Mouse (Mus musculus) hindbrain, embryonic 10.5 days (tissue): Measurements from ENCODE around the gene Aqp7. TPM values are rescaled to one million over a fixed set of nuclear protein-coding genes. Genes with fewer than 3 reads are reported as not detected.
A peak's percentile ranks its signal among the peaks of the same experiment; 100 is the strongest.
"Not testable (repeated sequence)": the region's sequence is repeated elsewhere in the genome, so short reads cannot be mapped to it uniquely, and the experiment has no call there.

Experiments
- DNase-seq: peaks from one replicate; pipeline ENCODE4 v3.0.0-alpha.2; 2017; ENCODE audit warnings: low spot score
- H3K27ac ChIP-seq: fragments of 300-500 bp; sonication (generic); 2 replicates; pipeline ENCODE4 v1.5.1; 2016; ENCODE audit warnings: mild to moderate bottlenecking, moderate library complexity
- H3K27me3 ChIP-seq: fragments of 300-500 bp; sonication (generic); 2 replicates; pipeline ENCODE4 v1.6.1; 2016; ENCODE audit warnings: mild to moderate bottlenecking; ENCODE audit not compliant: poor library complexity, insufficient read depth, severe bottlenecking
- H3K36me3 ChIP-seq: fragments of 300-500 bp; sonication (generic); 2 replicates; pipeline ENCODE4 v1.6.1; 2016; ENCODE audit warnings: mild to moderate bottlenecking, moderate library complexity
- H3K4me1 ChIP-seq: fragments of 300-500 bp; sonication (generic); replicated peaks from 2 replicates; pipeline ENCODE4 v1.6.1; 2016; ENCODE audit warnings: mild to moderate bottlenecking
- H3K4me3 ChIP-seq: fragments of 300-500 bp; sonication (generic); 2 replicates; pipeline ENCODE4 v1.5.1; 2016; ENCODE audit warnings: mild to moderate bottlenecking, moderate library complexity
- H3K9me3 ChIP-seq: fragments of 300-500 bp; sonication (generic); 2 replicates; pipeline ENCODE4 v1.6.1; 2016; ENCODE audit warnings: mild to moderate bottlenecking, moderate library complexity
- WGBS: fragments of 180-500 bp; shearing (Covaris S2); methylation state at CpG from one replicate; pipeline ENCODE4 v1.1.7; 2016; 5-methylcytosine and 5-hydroxymethylcytosine counted together
- polyA plus RNA-seq: library from polyadenylated mRNA; unstranded; fragments of >200 nt; fragmentation: Nextera tagmentation; extraction: Ambion mirVana; gene quantifications from 2 replicates; pipeline ENCODE4 v1.2.1, GENCODE M21; 2016

Gene Aqp7
- 0.12 TPM in 1 of 2 replicates, not detected in the other for polyA plus RNA-seq

DNA sequence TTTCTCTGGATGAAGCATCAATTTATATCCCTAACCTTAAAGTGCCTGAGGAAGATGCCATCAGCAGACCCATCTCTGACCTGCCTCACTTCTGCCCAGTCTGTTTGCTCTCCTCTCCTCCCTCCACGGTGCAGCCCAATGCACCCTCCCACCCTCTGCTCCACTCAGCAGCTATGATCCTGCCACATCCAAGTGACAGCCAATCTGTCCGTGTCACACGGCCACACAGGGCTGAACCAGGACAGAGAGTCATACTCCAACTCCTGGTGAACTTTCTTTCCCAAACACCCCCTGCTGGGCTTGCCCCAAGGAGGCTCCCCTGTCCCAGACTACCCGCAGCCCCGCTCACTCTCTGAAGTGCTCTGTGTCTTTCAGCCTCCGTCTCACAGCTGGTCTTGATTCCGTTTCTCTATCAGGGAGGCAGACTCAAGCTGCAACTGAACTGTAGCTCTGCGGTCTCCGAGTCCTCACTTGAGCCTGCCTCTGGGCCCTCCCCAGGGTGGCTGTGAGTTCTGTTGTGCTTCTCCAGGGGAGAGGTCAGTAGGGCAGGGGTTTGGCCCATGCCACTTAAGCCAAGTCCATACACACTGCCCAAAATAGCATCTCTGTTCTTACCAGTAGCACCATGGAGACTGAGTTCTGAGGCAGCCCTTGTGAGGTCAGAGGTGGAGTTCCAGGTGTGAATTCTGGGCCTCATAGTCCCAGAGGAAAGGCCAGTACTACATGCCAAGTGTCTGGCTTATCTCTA, at the start of gene Aqp7:
Gene Aqp7, minus strand, starts transcription at position 616 of the 748 bp plus-strand sequence.
- no peaks in the 10 kb centered on the region for H3K27me3 ChIP-seq
- no peak for DNase-seq
- no peaks in the 10 kb centered on the region for H3K9me3 ChIP-seq
- 39% methylated on average over 9 of the region's 9 CpGs for WGBS
- peaks cover 9% of the 10 kb centered on the region for H3K4me1 ChIP-seq
- H3K4me3 ChIP-seq = no peak within 1 kb of the TSS
- H3K36me3 ChIP-seq = no peaks in the 10 kb centered on the region
- no peak within 1 kb of the TSS for H3K27ac ChIP-seq

DNA sequence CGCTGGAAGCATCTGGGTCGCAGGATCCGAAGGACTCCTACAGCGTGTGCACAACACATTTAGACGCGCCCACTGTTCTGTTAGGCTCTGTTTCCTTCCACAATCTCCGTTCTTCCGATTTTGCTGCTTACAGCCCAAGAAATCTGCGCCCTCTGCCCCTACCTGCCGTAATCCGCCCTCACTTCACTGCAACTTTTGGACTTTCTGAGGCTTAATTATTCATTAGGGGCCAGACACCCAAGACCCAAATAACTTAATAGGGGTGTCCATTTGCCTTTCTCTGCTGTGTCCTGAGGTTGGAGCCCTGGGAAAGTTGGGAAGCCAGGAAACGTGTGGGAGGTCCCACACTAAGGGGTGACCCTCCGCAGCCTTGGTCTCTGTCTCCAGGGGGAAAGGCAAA, 49.4 kb upstream of the Aqp7 start:
- Histone ChIP-seq H3K27me3 (peaks cover 52% of the 10 kb centered on the region), H3K4me1 (peaks cover 26% of the 10 kb centered on the region), H3K9me3 (no peaks in the 10 kb centered on the region), H3K4me3 (peak overlapping the region; percentile 58), H3K36me3 (no peaks in the 10 kb centered on the region), H3K27ac (no peak overlapping the region)
- no peak for DNase-seq
- WGBS = 42% methylated on average over 13 of the region's 13 CpGs

DNA sequence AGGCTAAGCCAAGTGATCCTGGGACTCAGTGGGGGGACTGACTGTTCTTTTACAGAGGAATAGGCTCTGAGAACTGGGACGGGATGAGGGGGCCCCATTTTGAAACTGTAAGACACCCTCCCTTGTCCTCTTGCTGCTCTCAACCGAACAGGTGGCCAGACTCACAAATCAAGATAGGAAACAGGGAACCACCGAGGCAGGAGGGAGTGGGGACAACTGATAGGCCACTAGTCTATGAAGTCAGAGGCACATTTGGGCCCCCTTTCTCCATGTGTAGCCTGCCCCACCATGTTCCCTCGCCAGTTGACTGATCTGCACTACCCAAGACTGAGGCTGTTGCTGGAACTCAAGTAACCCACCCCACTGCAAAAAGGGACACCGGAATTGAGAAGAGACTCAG, 48.9 kb upstream of the Aqp7 start:
- WGBS = 80% methylated on average over 5 of the region's 5 CpGs
- DNase-seq = no peak
- Histone ChIP-seq H3K36me3 (no peaks in the 10 kb centered on the region), H3K4me3 (peak overlapping the region; percentile 58; the same call in 1 of the 2 replicates), H3K4me1 (peaks cover 26% of the 10 kb centered on the region), H3K27me3 (peaks cover 52% of the 10 kb centered on the region), H3K9me3 (no peaks in the 10 kb centered on the region), H3K27ac (no peak overlapping the region)

DNA sequence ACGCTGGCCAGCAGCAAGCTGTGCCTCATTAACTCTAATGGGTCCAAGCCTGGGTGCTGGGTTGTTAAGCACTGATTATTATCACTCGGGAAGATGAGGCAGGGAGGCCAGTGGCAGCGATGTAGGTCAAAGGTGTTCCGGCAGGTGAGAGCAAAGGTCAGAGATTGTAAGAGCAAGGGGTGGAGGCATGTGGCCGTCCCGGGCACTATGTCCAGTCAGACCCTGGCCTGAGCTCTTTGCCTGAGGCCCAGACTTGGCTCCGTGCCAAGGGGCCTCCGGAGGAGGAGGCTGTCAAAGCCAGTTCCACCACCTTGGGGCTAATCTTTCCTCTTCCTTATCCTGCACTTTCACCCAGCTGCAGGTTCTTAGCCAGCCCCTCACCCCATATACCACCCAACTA, 48.2 kb upstream of the Aqp7 start:
- no peaks in the 10 kb centered on the region for H3K36me3 ChIP-seq
- no peaks in the 10 kb centered on the region for H3K9me3 ChIP-seq
- H3K27ac ChIP-seq = no peak overlapping the region
- peaks cover 29% of the 10 kb centered on the region for H3K4me1 ChIP-seq
- H3K4me3 ChIP-seq = no peak overlapping the region
- 77% methylated on average over 8 of the region's 8 CpGs for WGBS
- DNase-seq = no peak
- peaks cover 52% of the 10 kb centered on the region for H3K27me3 ChIP-seq

DNA sequence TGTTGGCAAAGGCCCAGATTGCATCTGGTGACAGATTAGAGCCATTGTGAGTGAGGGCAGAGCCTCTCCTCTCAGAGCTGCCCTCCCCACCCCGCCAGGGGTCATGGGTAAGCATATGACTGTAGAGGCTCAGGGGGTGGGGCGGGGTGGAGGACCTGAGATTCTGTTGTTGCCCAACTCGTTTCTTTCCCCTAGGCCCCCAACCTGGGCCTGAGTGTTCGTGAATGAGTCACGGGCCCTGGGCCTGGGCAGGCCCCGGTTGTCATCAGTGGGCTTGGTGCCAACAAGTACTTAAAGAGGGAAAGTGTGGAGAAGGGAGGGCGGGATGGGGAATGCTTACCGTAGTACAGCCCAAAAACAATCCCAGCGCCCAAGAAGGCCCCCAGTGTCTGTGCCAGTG, 46.4 kb upstream of the Aqp7 start:
- Histone ChIP-seq H3K4me1 (peaks cover 29% of the 10 kb centered on the region), H3K27me3 (peaks cover 47% of the 10 kb centered on the region), H3K4me3 (no peak overlapping the region), H3K36me3 (no peaks in the 10 kb centered on the region), H3K27ac (no peak overlapping the region), H3K9me3 (no peaks in the 10 kb centered on the region)
- no peak for DNase-seq
- WGBS = 82% methylated on average over 9 of the region's 9 CpGs

DNA sequence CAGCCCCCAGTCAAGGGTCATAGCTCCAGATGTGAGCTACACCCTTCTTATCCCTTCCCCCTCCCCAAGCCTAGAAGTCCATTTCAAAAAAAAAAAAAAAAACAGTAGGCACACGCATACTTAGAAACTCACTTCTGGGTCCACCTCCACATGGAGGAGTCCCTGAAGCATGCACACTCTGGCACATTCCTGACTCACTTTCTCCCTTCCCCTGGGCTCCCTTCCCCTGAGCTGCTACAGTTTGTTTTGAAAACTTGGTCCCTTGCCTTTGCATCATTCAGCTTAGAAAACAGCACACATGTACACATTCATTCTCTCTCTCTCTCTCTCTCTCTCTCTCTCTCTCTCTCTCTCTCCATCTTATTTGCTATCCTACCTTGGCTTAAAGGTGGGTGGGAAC, 45.0 kb upstream of the Aqp7 start:
- Histone ChIP-seq H3K27me3 (peaks cover 33% of the 10 kb centered on the region), H3K9me3 (no peaks in the 10 kb centered on the region), H3K4me3 (no peak overlapping the region), H3K36me3 (no peaks in the 10 kb centered on the region), H3K4me1 (peaks cover 20% of the 10 kb centered on the region), H3K27ac (no peak overlapping the region)
- 66% methylated on average over 1 of the region's 1 CpGs for WGBS
- no peak for DNase-seq

DNA sequence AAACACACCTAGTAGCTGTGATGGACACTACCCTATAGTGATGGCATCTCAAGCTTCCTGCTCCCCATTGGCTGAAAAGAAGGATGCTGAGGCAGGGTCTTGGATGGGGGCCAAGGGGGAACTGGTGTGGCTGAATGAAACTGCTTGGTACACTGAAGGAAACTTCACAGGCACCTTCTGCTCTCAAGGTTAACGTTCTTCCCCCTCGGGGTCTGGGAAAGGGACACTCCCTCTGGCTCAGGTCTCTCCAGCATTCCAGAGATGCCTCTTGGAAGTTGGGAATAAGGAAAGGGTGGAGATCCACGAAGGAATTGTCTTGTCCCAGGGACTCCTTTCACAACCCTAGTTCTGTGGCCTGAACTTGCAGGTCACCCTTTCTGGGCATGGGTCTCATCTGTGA, 43.5 kb upstream of the Aqp7 start:
- WGBS = 62% methylated on average over 3 of the region's 3 CpGs
- H3K36me3 ChIP-seq = no peaks in the 10 kb centered on the region

DNA sequence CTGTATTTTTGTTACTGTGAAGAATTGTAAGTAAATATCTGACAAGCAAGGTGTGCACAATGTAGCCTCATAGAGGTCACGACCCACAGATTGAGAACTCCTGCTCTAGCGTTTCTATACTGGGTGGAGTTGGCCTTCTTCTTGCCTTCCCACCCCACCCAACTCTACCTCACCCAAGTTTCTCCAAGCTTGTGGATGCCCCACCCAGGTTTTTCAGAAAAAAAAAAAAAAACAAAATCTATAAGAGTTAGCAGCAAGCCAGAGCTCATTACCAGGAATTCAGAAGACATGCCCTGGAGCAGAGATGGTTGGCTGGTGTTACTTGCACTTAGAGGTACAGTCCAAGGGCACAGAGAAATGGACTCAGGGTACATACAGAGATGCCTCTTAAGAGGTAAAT, 41.8 kb upstream of the Aqp7 start:
- DNase-seq = no peak
- Histone ChIP-seq H3K4me3 (no peak overlapping the region), H3K27me3 (0 out of 2 replicates have a peak, but pooled peaks cover 2% of the 10 kb centered on the region), H3K9me3 (no peaks in the 10 kb centered on the region), H3K4me1 (0 out of 2 replicates have a peak, but pooled peaks cover 3% of the 10 kb centered on the region), H3K36me3 (no peaks in the 10 kb centered on the region), H3K27ac (no peak overlapping the region)
- 82% methylated on average over 2 of the region's 2 CpGs for WGBS

More for the DNA sequence above, 43.5 kb upstream of the Aqp7 start:
- Histone ChIP-seq H3K27me3 (peaks cover 18% of the 10 kb centered on the region), H3K9me3 (no peaks in the 10 kb centered on the region), H3K4me1 (peaks cover 7% of the 10 kb centered on the region; the same call in 1 of the 2 replicates), H3K27ac (no peak overlapping the region), H3K4me3 (no peak overlapping the region)
- no peak for DNase-seq

DNA sequence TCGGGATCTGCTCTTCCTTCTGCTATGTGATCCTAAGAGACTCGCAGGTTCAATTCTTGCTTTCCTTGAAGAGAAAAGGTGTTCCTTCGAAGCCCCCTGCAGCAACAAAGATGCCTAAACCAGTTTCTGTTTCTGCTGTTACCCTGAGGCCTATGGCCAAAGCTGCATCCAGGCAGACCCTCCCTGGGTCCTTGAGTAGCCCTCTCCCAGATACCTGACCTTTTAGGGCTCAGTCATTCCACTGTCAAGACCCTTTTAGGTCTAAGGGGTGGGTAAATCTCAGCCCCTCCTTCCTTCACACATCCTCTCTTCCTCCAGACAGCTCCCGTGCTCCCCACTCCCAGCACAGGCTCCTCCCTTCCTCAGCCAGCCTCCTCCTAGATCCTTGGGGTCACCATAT, 41.2 kb upstream of the Aqp7 start:
- 85% methylated on average over 4 of the region's 4 CpGs for WGBS
- H3K27me3 ChIP-seq = no peaks in the 10 kb centered on the region
- H3K4me1 ChIP-seq = 0 out of 2 replicates have a peak, but pooled peaks cover 3% of the 10 kb centered on the region
- H3K9me3 ChIP-seq = no peaks in the 10 kb centered on the region
- no peak overlapping the region for H3K4me3 ChIP-seq
- H3K27ac ChIP-seq = no peak overlapping the region
- H3K36me3 ChIP-seq = no peaks in the 10 kb centered on the region
- no peak for DNase-seq

DNA sequence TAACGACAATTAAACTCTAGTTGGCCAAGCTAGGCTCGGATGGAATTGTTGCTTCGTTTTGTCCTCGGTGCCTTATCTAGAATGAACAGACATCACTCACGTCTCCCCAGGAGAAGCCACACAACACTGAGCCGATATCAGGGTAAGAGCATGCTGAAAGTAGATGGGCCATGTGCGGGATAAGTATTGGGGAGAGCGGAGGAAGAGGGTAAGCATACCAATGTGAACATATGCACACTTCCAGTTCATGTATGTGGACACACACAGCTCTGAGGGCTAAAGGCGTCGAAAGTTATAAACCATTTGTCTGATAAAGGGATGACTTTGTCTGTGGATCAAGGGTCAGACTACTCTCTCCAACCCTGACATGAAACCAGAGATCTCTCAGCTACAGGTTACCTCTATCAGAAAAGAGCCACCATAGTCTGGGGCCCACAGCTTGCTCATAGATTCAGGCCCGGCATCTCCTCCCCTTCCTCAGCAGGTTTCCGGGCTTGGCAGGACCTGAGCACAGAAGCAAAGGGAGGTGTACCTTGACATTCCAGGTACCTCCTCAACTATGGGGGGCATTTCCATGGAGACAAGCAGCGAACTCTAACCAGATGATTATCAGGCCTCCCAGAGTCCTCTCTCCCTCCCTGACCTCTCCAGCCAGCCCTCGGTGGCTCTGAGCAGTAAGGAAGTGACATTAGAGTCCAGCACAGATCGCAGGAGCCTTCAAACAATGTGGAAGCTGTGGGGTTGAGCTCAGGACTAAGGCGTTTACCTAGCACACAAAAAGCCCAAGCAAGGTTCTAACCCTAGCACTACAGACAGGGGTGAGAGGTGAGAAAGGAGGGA, 39.7 kb upstream of the Aqp7 start:
- 82% methylated on average over 16 of the region's 16 CpGs for WGBS
- H3K4me1 ChIP-seq = 0 out of 2 replicates have a peak, but pooled peaks cover 3% of the 10 kb centered on the region
- DNase-seq = no peak
- H3K27ac ChIP-seq = peak overlapping the region; percentile 6; the same call in 1 of the 2 replicates
- no peaks in the 10 kb centered on the region for H3K9me3 ChIP-seq
- no peaks in the 10 kb centered on the region for H3K36me3 ChIP-seq
- H3K27me3 ChIP-seq = no peaks in the 10 kb centered on the region
- H3K4me3 ChIP-seq = no peak overlapping the region

DNA sequence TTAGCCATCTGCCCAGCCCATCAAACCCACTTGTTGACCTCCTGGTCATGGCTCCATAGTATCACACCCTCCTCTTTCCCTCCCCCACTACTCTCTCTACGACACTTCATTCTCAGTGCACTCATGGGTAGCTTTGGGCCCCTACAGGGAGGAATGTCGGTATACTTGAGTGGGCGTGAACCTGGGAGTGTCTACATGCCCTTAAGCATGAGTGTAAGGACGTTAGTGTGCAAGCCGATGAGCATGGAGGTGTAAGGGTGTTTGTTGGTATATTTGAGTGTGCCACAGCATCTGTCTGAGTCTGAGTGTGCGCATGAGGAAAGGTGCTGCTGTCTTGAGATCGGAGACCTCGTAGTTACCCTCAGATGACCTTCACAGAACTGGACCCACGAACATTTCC, 39.0 kb upstream of the Aqp7 start:
- Histone ChIP-seq H3K27me3 (no peaks in the 10 kb centered on the region), H3K4me1 (0 out of 2 replicates have a peak, but pooled peaks cover 3% of the 10 kb centered on the region), H3K4me3 (no peak overlapping the region), H3K36me3 (no peaks in the 10 kb centered on the region), H3K9me3 (no peaks in the 10 kb centered on the region), H3K27ac (no peak overlapping the region)
- 83% methylated on average over 9 of the region's 9 CpGs for WGBS
- DNase-seq = no peak

DNA sequence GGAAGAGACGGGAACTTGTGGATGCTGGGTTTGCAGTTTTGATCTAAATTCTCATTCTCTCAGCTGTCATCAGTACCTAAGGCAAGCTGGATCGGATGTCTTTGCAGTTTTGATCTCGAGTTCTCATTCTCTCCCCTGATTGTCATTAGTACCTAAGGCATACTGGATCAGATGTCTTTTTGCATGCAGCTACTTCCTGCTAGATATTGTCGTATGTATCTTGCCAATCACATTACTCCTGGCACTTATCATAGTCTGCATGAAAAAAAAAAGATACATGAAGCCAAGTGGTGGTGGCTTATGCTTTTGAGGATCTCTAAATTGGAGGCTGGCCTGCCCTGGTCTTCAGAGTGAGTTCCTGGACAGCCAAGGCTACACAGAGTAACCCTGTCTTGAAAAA, 36.9 kb upstream of the Aqp7 start:
- no peaks in the 10 kb centered on the region for H3K27me3 ChIP-seq
- 85% methylated on average over 4 of the region's 4 CpGs for WGBS
- H3K9me3 ChIP-seq = no peaks in the 10 kb centered on the region
- H3K36me3 ChIP-seq = no peaks in the 10 kb centered on the region
- no peak for DNase-seq
- H3K4me3 ChIP-seq = no peak overlapping the region
- no peaks in the 10 kb centered on the region for H3K4me1 ChIP-seq
- no peak overlapping the region for H3K27ac ChIP-seq

DNA sequence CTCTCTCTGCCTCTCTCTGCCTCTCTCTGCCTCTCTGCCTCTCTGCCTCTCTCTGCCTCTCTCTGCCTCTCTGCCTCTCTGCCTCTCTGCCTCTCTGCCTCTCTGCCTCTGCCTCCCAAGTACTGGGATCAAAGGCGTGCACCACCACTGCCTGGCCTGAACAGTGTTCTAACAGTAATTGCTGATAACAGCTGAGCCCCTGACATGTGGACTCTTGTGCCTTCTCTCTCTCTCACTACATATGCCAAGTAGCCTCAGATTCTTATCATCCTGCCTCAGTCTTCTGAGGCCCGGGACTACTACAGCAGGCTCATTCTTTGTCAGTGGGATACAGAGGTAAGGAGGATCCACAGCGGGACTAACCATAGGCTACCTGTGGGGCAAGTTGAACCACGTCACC, 34.9 kb upstream of the Aqp7 start:
- 75% methylated on average over 4 of the region's 4 CpGs for WGBS
- H3K27ac ChIP-seq, DNase-seq, H3K9me3 ChIP-seq, H3K27me3 ChIP-seq, H3K4me1 ChIP-seq, H3K36me3 ChIP-seq, H3K4me3 ChIP-seq: not testable (repeated sequence)
